Mouse (Mus musculus) lung, postnatal 10 days (tissue): ENCODE data around the gene Rpgr.

Experiments used
- DNase-seq: peaks from one replicate; pipeline ENCODE4 v3.0.0; 2021

Gene Rpgr

GRCm38 (mm10) chrX:10070689-10071088 lies 146.0 kb downstream of the Rpgr start:
- DNase-seq: peak; percentile 4

GRCm38 (mm10) chrX:10069405-10069804 lies 147.3 kb downstream of the Rpgr start:
- DNase-seq: no peak

- peak; percentile 5 for DNase-seq
Measured at GRCm38 (mm10) chrX:10063781-10064180, 152.9 kb downstream of the Rpgr start.

GRCm38 (mm10) chrX:10063361-10063760 lies 153.4 kb downstream of the Rpgr start:
- DNase-seq: no peak

- no peak for DNase-seq
Measured at GRCm38 (mm10) chrX:10062201-10062600, 154.5 kb downstream of the Rpgr start.

- DNase-seq: peak; percentile 11
Measured at GRCm38 (mm10) chrX:10034666-10035065, 182.1 kb downstream of the Rpgr start.
